In the genomic region with DNA sequence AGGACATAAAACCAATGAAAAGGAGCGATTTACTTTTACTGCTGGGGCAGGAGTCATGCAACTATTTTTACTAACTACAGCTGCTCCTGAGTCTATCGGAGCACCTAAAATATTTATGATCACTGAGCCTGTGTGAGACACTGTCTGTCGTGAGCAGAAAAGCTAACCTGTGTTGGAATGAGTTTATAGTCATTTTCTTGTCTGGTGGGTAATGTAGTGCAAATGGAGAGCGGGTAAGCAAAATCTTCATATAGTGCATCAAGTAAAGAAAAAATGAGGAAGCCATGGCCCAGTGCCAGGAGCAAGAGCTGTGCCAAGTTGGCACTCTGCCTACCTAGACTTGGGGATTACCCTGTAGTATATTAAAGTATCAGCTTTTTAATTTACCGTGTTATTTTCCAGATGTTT, we compare ENCODE assay signal across 10 mouse cellular contexts.
DNase-seq lines count a peak whose midpoint lies in the region; ATAC-seq lines count a peak whose summit lies in the region.
"Had no signal": no experiment of that assay in that cellular context is flagged by ENCODE, and none has a peak within 500 bp of the region (broad histone marks: within the 10 kb centered on the region; RNA-seq: fewer than 3 reads in every experiment).

No protein-coding gene starts in this region.

- ATAC-seq in neural tube, embryonic 14.5 days (ENCODE audit: low read depth): peak; percentile 69

- H3K36me3 ChIP-seq in neural tube, embryonic 14.5 days (ENCODE audit: control insufficient read depth, insufficient read depth, low read length): no peaks in the 10 kb centered on the region
- H3K36me3 ChIP-seq: heart, embryonic 13.5 days had no signal

- no peak overlapping the region for H3K4me2 ChIP-seq in neural tube, embryonic 14.5 days (ENCODE audit: low read depth, low read length)
- H3K4me2 ChIP-seq: heart, embryonic 13.5 days had no signal

- H3K4me3 ChIP-seq in neural tube, embryonic 14.5 days (ENCODE audit: low read depth, low read length): no peak overlapping the region
- H3K4me3 ChIP-seq: heart, embryonic 13.5 days; left cerebral cortex, adult 2 months had no signal

- H3K9ac ChIP-seq in neural tube, embryonic 14.5 days (replicated peaks; ENCODE audit: low read depth, low read length): no peak overlapping the region
- H3K9ac ChIP-seq: heart, embryonic 13.5 days had no signal

- H3K27me3 ChIP-seq in neural tube, embryonic 14.5 days (ENCODE audit: control insufficient read depth, insufficient read depth, low read length): no peaks in the 10 kb centered on the region
- H3K27me3 ChIP-seq: heart, embryonic 13.5 days had no signal

- 31% methylated on average over 5 of the region's 5 CpGs for WGBS in neural tube, embryonic 14.5 days

- H3K4me1 ChIP-seq in neural tube, embryonic 14.5 days (ENCODE audit: control insufficient read depth, insufficient read depth, low read length): no peaks in the 10 kb centered on the region
- H3K4me1 ChIP-seq: heart, embryonic 13.5 days had no signal

- DNase-seq in heart, postnatal 4 days: peak; percentile 8
- DNase-seq in heart, postnatal 25 days (ENCODE audit: low spot score): no peak
- peak; percentile 20 for DNase-seq in ovary, postnatal 36 days (ENCODE audit: low spot score)
- no peak for DNase-seq in ovary, postnatal 10 days (ENCODE audit: low spot score)
- DNase-seq in kidney, postnatal 10 days: peak; percentile 81
- no peak for DNase-seq in urinary bladder, adult 2 months (ENCODE audit: low spot score)
- DNase-seq: thymus, postnatal 25 days had no signal

- H3K27ac ChIP-seq in neural tube, embryonic 14.5 days (ENCODE audit: low read depth, low read length): no peak overlapping the region
- H3K27ac ChIP-seq: heart, embryonic 13.5 days; left cerebral cortex, adult 2 months had no signal

- intact Hi-C loops in heart, postnatal 25 days (cut with DNase I): no loop called here

- no peaks in the 10 kb centered on the region for H3K9me3 ChIP-seq in neural tube, embryonic 14.5 days (ENCODE audit: control insufficient read depth, low read length)
- H3K9me3 ChIP-seq: heart, embryonic 13.5 days had no signal

Comparison
In these comparisons a context has a peak if more than half of its experiments do, and no peak if none do; other contexts are left out.
1. DNase-seq: peak in heart, postnatal 4 days (single experiment), ovary, postnatal 36 days (single experiment) and kidney, postnatal 10 days (single experiment); none in heart, postnatal 25 days (single experiment), ovary, postnatal 10 days (single experiment) and urinary bladder, adult 2 months (single experiment).